Comparison of ENCODE assay signal across 25 mouse cellular contexts in genomic region chr10:59623496-59623895, GRCm38 (mm10). TPM values are rescaled to one million over a fixed set of nuclear protein-coding genes. Genes with fewer than 3 reads are reported as not detected.
DNase-seq lines count a peak whose midpoint lies in the region; ATAC-seq and TF ChIP-seq lines count a peak whose summit lies in the region.
"Had no signal": no experiment of that assay in that cellular context is flagged by ENCODE, and none has a peak within 500 bp of the region (broad histone marks: within the 10 kb centered on the region; RNA-seq: fewer than 3 reads in every experiment).

No protein-coding gene starts in this region.

- H3K9me3 ChIP-seq in liver, postnatal 0 days (ENCODE audit: low read length), result no peaks in the 10 kb centered on the region
- no peaks in the 10 kb centered on the region for H3K9me3 ChIP-seq in midbrain, embryonic 11.5 days (ENCODE audit: control insufficient read depth, low read length)
- H3K9me3 ChIP-seq: embryonic facial prominence, embryonic 15.5 days; intestine, embryonic 15.5 days; limb, embryonic 12.5 days; liver, embryonic 13.5 days; neural tube, embryonic 12.5 days had no signal

- H3K27me3 ChIP-seq in heart, adult 2 months (ENCODE audit: control insufficient read depth, insufficient read depth, low read length), result no peaks in the 10 kb centered on the region
- no peaks in the 10 kb centered on the region for H3K27me3 ChIP-seq in liver, postnatal 0 days (ENCODE audit: insufficient read depth, low read length)
- no peaks in the 10 kb centered on the region for H3K27me3 ChIP-seq in midbrain, embryonic 11.5 days (ENCODE audit: control insufficient read depth, insufficient read depth, low read length)
- H3K27me3 ChIP-seq: embryonic facial prominence, embryonic 15.5 days; intestine, embryonic 15.5 days; limb, embryonic 12.5 days; liver, embryonic 13.5 days; megakaryocyte, embryonic 14.5 days; neural tube, embryonic 12.5 days had no signal

- H3K27ac ChIP-seq in heart, adult 2 months, result no peak overlapping the region
- no peak overlapping the region for H3K27ac ChIP-seq in liver, postnatal 0 days (ENCODE audit: low read depth)
- H3K27ac ChIP-seq in midbrain, embryonic 11.5 days (ENCODE audit: low read depth, low read length), result no peak overlapping the region
- H3K27ac ChIP-seq: embryonic facial prominence, embryonic 15.5 days; hindbrain, embryonic 14.5 days; intestine, embryonic 15.5 days; kidney, postnatal 0 days; limb, embryonic 12.5 days; liver, embryonic 13.5 days; neural tube, embryonic 12.5 days had no signal

- no peak for ATAC-seq in liver, postnatal 0 days
- no peak for ATAC-seq in midbrain, embryonic 11.5 days (ENCODE audit: low FRiP score)
- ATAC-seq: intestine, embryonic 15.5 days had no signal

- intact Hi-C loops in heart, adult 2 months (cut with DNase I), result no loop called here

- 23% methylated on average over 5 of the region's 5 CpGs for WGBS in heart, adult 2 months
- 53% methylated on average over 5 of the region's 5 CpGs for WGBS in liver, postnatal 0 days (ENCODE audit: insufficient replicate concordance)
- WGBS in midbrain, embryonic 11.5 days, result 73% methylated on average over 5 of the region's 5 CpGs

- H3K4me2 ChIP-seq in liver, postnatal 0 days (ENCODE audit: low read depth, low read length), result no peak overlapping the region
- no peak overlapping the region for H3K4me2 ChIP-seq in midbrain, embryonic 11.5 days
- H3K4me2 ChIP-seq: embryonic facial prominence, embryonic 15.5 days; hindbrain, embryonic 14.5 days; intestine, embryonic 15.5 days; limb, embryonic 12.5 days; liver, embryonic 13.5 days; neural tube, embryonic 12.5 days had no signal

- no peak overlapping the region for H3K9ac ChIP-seq in heart, adult 2 months (ENCODE audit: low read depth, low read length)
- H3K9ac ChIP-seq in liver, postnatal 0 days (replicated peaks), result no peak overlapping the region
- H3K9ac ChIP-seq in midbrain, embryonic 11.5 days (ENCODE audit: low read length), result no peak overlapping the region
- H3K9ac ChIP-seq: embryonic facial prominence, embryonic 15.5 days; hindbrain, embryonic 14.5 days; intestine, embryonic 15.5 days; limb, embryonic 12.5 days; liver, embryonic 13.5 days; neural tube, embryonic 12.5 days had no signal

- H3K4me3 ChIP-seq in heart, adult 2 months, result no peak overlapping the region
- no peak overlapping the region for H3K4me3 ChIP-seq in liver, postnatal 0 days (ENCODE audit: low read depth, low read length)
- H3K4me3 ChIP-seq in midbrain, embryonic 11.5 days (ENCODE audit: low read depth, low read length), result no peak overlapping the region
- H3K4me3 ChIP-seq: embryonic facial prominence, embryonic 15.5 days; intestine, embryonic 15.5 days; limb, embryonic 12.5 days; liver, embryonic 13.5 days; megakaryocyte, embryonic 14.5 days; neural tube, embryonic 12.5 days had no signal

- no peak for TF ChIP-seq POLR2A in heart, adult 2 months (IDR thresholded peaks at IDR 0.05; ENCODE audit: insufficient read depth, low read depth, low read length)

- no peaks in the 10 kb centered on the region for H3K36me3 ChIP-seq in heart, adult 2 months (ENCODE audit: control insufficient read depth, insufficient read depth, low read length)
- no peaks in the 10 kb centered on the region for H3K36me3 ChIP-seq in liver, postnatal 0 days (replicated peaks; ENCODE audit: insufficient read depth, low read length)
- no peaks in the 10 kb centered on the region for H3K36me3 ChIP-seq in midbrain, embryonic 11.5 days (ENCODE audit: control insufficient read depth, insufficient read depth, low read length)
- H3K36me3 ChIP-seq: embryonic facial prominence, embryonic 15.5 days; intestine, embryonic 15.5 days; limb, embryonic 12.5 days; liver, embryonic 13.5 days; neural tube, embryonic 12.5 days had no signal

- no peaks in the 10 kb centered on the region for H3K79me2 ChIP-seq in heart, adult 2 months (replicated peaks; ENCODE audit: control insufficient read depth, insufficient read depth, low read length)

- DNase-seq in heart, adult 11 months, result peak; percentile 74
- DNase-seq in heart, adult 2 months, result no peak
- DNase-seq in cerebellum, postnatal 36 days, result peak; percentile 59 to 61
- peak; percentile 58 for DNase-seq in skeletal muscle tissue, adult 2 months (ENCODE audit: low read depth, low spot score)
- peak; percentile 56 for DNase-seq in thymus, postnatal 4 days
- no peak for DNase-seq in liver, postnatal 0 days
- no peak for DNase-seq in midbrain, embryonic 11.5 days (ENCODE audit: low spot score, missing footprints)
- DNase-seq in layer of hippocampus, postnatal 36 days, result no peak
- DNase-seq: adrenal gland, postnatal 14 days; liver, embryonic 13.5 days; lung, postnatal 10 days had no signal

- no peak for TF ChIP-seq CTCF in heart, adult 2 months (IDR thresholded peaks at IDR 0.05)
- no peak for TF ChIP-seq CTCF in liver, postnatal 0 days (IDR thresholded peaks at IDR 0.05; ENCODE audit: low read depth)

- no peak for TF ChIP-seq EP300 in heart, adult 2 months (IDR thresholded peaks at IDR 0.05; ENCODE audit: insufficient read depth, low read depth, low read length)
- TF ChIP-seq EP300 in liver, postnatal 0 days (IDR thresholded peaks at IDR 0.05; ENCODE audit: low read depth), result no peak

- no peaks in the 10 kb centered on the region for H3K4me1 ChIP-seq in heart, adult 2 months (ENCODE audit: control insufficient read depth, insufficient read depth, low read length)
- H3K4me1 ChIP-seq in liver, postnatal 0 days (ENCODE audit: insufficient read depth), result no peaks in the 10 kb centered on the region
- no peaks in the 10 kb centered on the region; the same call in 1 of the 2 replicates for H3K4me1 ChIP-seq in midbrain, embryonic 11.5 days (ENCODE audit: control insufficient read depth, insufficient read depth, low read length)
- H3K4me1 ChIP-seq: embryonic facial prominence, embryonic 15.5 days; intestine, embryonic 15.5 days; liver, embryonic 13.5 days; neural tube, embryonic 12.5 days had no signal

RNA-seq across cellular contexts. Expression of gene Mcu, which starts 7.0 kb away (rescaled TPM):
- 10 to 100 TPM; 20.0 to 21.6 TPM for total RNA-seq in heart, adult 2 months (2021)
- 10.4 and 17.9 TPM in 2 replicates for polyA plus RNA-seq in heart, adult 2 months (2012; rRNA removed)
- 11.8 and 13.5 TPM in 2 replicates for polyA plus RNA-seq in liver, postnatal 0 days (2015; fragmentation: Nextera tagmentation; extraction: Ambion mirVana)
- 17.7 and 18.4 TPM in 2 replicates for polyA plus RNA-seq in midbrain, embryonic 11.5 days (2014; fragmentation: Nextera tagmentation; extraction: Ambion mirVana)
- total RNA-seq in layer of hippocampus, postnatal 36 days (2021), result 10 to 100 TPM; 48.7 to 50.2 TPM

RNA-seq across cellular contexts. Expression of gene Gm10322, which starts 7.6 kb away (rescaled TPM):
- total RNA-seq in heart, adult 2 months (2021), result not detected
- not detected in 2 replicates for polyA plus RNA-seq in heart, adult 2 months (2012; rRNA removed)
- polyA plus RNA-seq in liver, postnatal 0 days (2015; fragmentation: Nextera tagmentation; extraction: Ambion mirVana), result not detected in 2 replicates
- not detected in 2 replicates for polyA plus RNA-seq in midbrain, embryonic 11.5 days (2014; fragmentation: Nextera tagmentation; extraction: Ambion mirVana)
- total RNA-seq in layer of hippocampus, postnatal 36 days (2021), result not detected
- total RNA-seq: adrenal gland, postnatal 14 days; heart, adult 8-10 months; layer of hippocampus, adult 8-10 months; left cerebral cortex, adult 8-10 months had no signal
- polyA plus RNA-seq: embryonic facial prominence, embryonic 15.5 days; forebrain, embryonic 11.5 days; heart, postnatal 0 days; hindbrain, embryonic 14.5 days; intestine, embryonic 15.5 days; limb, embryonic 12.5 days; liver, embryonic 13.5 days; neural tube, embryonic 12.5 days; spleen, adult 2 months; stomach, embryonic 16.5 days had no signal

Comparison
In these comparisons a context has a peak if more than half of its experiments do, and no peak if none do; other contexts are left out.
1. DNase-seq: peak in heart, adult 11 months (single experiment), cerebellum, postnatal 36 days (2 of 2), skeletal muscle tissue, adult 2 months (single experiment) and thymus, postnatal 4 days (single experiment); none in heart, adult 2 months (0 of 2), liver, postnatal 0 days (single experiment), midbrain, embryonic 11.5 days (single experiment) and layer of hippocampus, postnatal 36 days (0 of 2).